Mouse (Mus musculus) MEL (cell line): ENCODE measurements at regions not wholly inside any gene's neighbourhood (a gene's known extent, or its start where the extent isn't known, plus 50 kb on each side); places are given as distances from the start of the nearest gene placed in this dataset.
A peak's percentile ranks its signal among the peaks of the same experiment; 100 is the strongest.

Experiments
- DNase-seq: peaks from one replicate; pipeline ENCODE4 v3.0.0; 2011; ENCODE audit warnings: low read depth, low spot score
- H3K27ac ChIP-seq: 2 replicates; pipeline ENCODE4 v1.5.1; 2012; ENCODE audit warnings: low read depth, mild to moderate bottlenecking, control low read depth, low read length, moderate library complexity; ENCODE audit not compliant: control insufficient read depth
- H3K27me3 ChIP-seq, 2 experiments: fragments of 150-350 bp in 1 of 2; sonication (generic) in 1 of 2; 2 replicates each; pipeline ENCODE4 v1.6.1; 2012; ENCODE audit warnings: low read length in 2 of 2, mild to moderate bottlenecking in 2 of 2, improper control_type of control experiment in 1 of 2, moderate library complexity in 1 of 2; ENCODE audit not compliant: insufficient read depth in 2 of 2, control insufficient read depth in 1 of 2
- H3K36me3 ChIP-seq, 2 experiments: 2 replicates each; pipeline ENCODE4 v1.6.1; 2012 to 2014; ENCODE audit warnings: low read length in 2 of 2, improper control_type of control experiment in 1 of 2, inconsistent platforms in 1 of 2, mild to moderate bottlenecking in 1 of 2; ENCODE audit not compliant: insufficient read depth in 2 of 2, control insufficient read depth in 1 of 2
- H3K4me1 ChIP-seq, 2 experiments: fragments of 150-350 bp in 1 of 2; sonication (generic) in 1 of 2; 2 replicates each; pipeline ENCODE4 v1.6.1; 2012; ENCODE audit warnings: low read length in 2 of 2, improper control_type of control experiment in 1 of 2, mild to moderate bottlenecking in 1 of 2; ENCODE audit not compliant: insufficient read depth in 2 of 2, control insufficient read depth in 1 of 2
- H3K4me3 ChIP-seq, 2 experiments: fragments of 150-350 bp in 1 of 2; sonication (generic) in 1 of 2; 2 replicates each; pipeline ENCODE4 v1.5.1; 2012; ENCODE audit warnings: low read depth in 2 of 2, low read length in 2 of 2, mild to moderate bottlenecking in 2 of 2, moderate library complexity in 2 of 2, control low read depth in 1 of 2, improper control_type of control experiment in 1 of 2; ENCODE audit not compliant: control insufficient read depth in 1 of 2, insufficient read depth in 1 of 2
- H3K79me2 ChIP-seq: 2 replicates; pipeline ENCODE4 v1.6.1; 2012; ENCODE audit warnings: mild to moderate bottlenecking, low read length, moderate library complexity; ENCODE audit not compliant: control insufficient read depth, poor library complexity, insufficient read depth
- H3K9ac ChIP-seq: 2 replicates; pipeline ENCODE4 v1.6.1; 2012; ENCODE audit warnings: low read depth, mild to moderate bottlenecking, control low read depth, low read length, moderate library complexity; ENCODE audit not compliant: control insufficient read depth, poor library complexity, severe bottlenecking
- H3K9me3 ChIP-seq: fragments of 150-350 bp; sonication (generic); replicated peaks from 2 replicates; pipeline ENCODE4 v1.6.1; 2012; ENCODE audit warnings: mild to moderate bottlenecking, low read length, improper control_type of control experiment, moderate library complexity; ENCODE audit not compliant: insufficient read depth
- CHD1 ChIP-seq: IDR thresholded peaks from 2 replicates; pipeline ENCODE4 v1.6.1; 2012; ENCODE audit warnings: low read depth, mild to moderate bottlenecking, inconsistent platforms, low read length, improper control_type of control experiment
- CHD2 ChIP-seq: IDR thresholded peaks from 2 replicates; pipeline ENCODE4 v1.6.1; 2011; ENCODE audit warnings: low read length, improper control_type of control experiment
- CTCF ChIP-seq, 3 experiments: IDR thresholded peaks in 2 of 3; conservative IDR thresholded peaks in 1 of 3; 2 replicates each; pipeline ENCODE4 v1.5.1; 2011 to 2012; ENCODE audit warnings: low read length in 3 of 3, low read depth in 2 of 3, mild to moderate bottlenecking in 2 of 3, improper control_type of control experiment in 1 of 3, inconsistent platforms in 1 of 3, mixed read lengths in 1 of 3, moderate library complexity in 1 of 3; ENCODE audit not compliant: control insufficient read depth in 1 of 3, insufficient read depth in 1 of 3, poor library complexity in 1 of 3, severe bottlenecking in 1 of 3
- E2F4 ChIP-seq: IDR thresholded peaks from 2 replicates; pipeline ENCODE4 v1.6.1; 2011; ENCODE audit warnings: low read depth, low read length, improper control_type of control experiment, borderline replicate concordance
- EP300 ChIP-seq, 2 experiments: IDR thresholded peaks; 2 replicates each; pipeline ENCODE4 v1.6.1; 2011; ENCODE audit warnings: improper control_type of control experiment in 2 of 2, low read length in 2 of 2, low read depth in 1 of 2, mild to moderate bottlenecking in 1 of 2
- GATA1 ChIP-seq: IDR thresholded peaks from 2 replicates; pipeline ENCODE4 v1.6.1; 2011; ENCODE audit warnings: low read depth, low read length, improper control_type of control experiment
- HCFC1 ChIP-seq: IDR thresholded peaks from 2 replicates; pipeline ENCODE4 v1.6.1; 2012; ENCODE audit warnings: low read depth, mild to moderate bottlenecking, inconsistent platforms, low read length, improper control_type of control experiment, moderate library complexity
- JUND ChIP-seq: IDR thresholded peaks from 2 replicates; pipeline ENCODE4 v1.6.1; 2011; ENCODE audit warnings: low read depth, mild to moderate bottlenecking, improper control_type of control experiment, low read length
- KAT2A ChIP-seq: conservative IDR thresholded peaks from 2 replicates; pipeline ENCODE4 v1.6.1; 2012; ENCODE audit warnings: low read depth, low read length, improper control_type of control experiment, inconsistent platforms
- MYC ChIP-seq: IDR thresholded peaks from 2 replicates; pipeline ENCODE4 v1.6.1; 2011; ENCODE audit warnings: low read depth, mild to moderate bottlenecking, low read length, improper control_type of control experiment, moderate library complexity
- NELFE ChIP-seq: IDR thresholded peaks from 2 replicates; pipeline ENCODE4 v1.6.1; 2011; ENCODE audit warnings: low read depth, low read length, improper control_type of control experiment
- NRF1 ChIP-seq: IDR thresholded peaks from 2 replicates; pipeline ENCODE4 v1.6.1; 2014; ENCODE audit warnings: low read depth, mild to moderate bottlenecking, inconsistent platforms, low read length, improper control_type of control experiment, moderate library complexity; ENCODE audit not compliant: poor library complexity, insufficient read depth, severe bottlenecking
- POLR2A ChIP-seq, 2 experiments: IDR thresholded peaks; 2 replicates each; pipeline ENCODE4 v1.6.1; 2011 to 2012; ENCODE audit warnings: low read length in 2 of 2, mild to moderate bottlenecking in 2 of 2, control low read depth in 1 of 2, improper control_type of control experiment in 1 of 2, low read depth in 1 of 2, moderate library complexity in 1 of 2; ENCODE audit not compliant: control insufficient read depth in 1 of 2, insufficient read depth in 1 of 2, poor library complexity in 1 of 2
- POLR2AphosphoS2 ChIP-seq: IDR thresholded peaks from 2 replicates; pipeline ENCODE4 v1.6.1; 2011; ENCODE audit warnings: low read length, improper control_type of control experiment
- RAD21 ChIP-seq: IDR thresholded peaks from 2 replicates; pipeline ENCODE4 v1.6.1; 2011; ENCODE audit warnings: mild to moderate bottlenecking, low read depth, low read length, improper control_type of control experiment
- RCOR1 ChIP-seq: IDR thresholded peaks from 2 replicates; pipeline ENCODE4 v1.6.1; 2012; ENCODE audit warnings: low read depth, mild to moderate bottlenecking, inconsistent platforms, low read length, improper control_type of control experiment
- SIN3A ChIP-seq: IDR thresholded peaks from 2 replicates; pipeline ENCODE4 v1.6.1; 2012; ENCODE audit warnings: low read length, improper control_type of control experiment, inconsistent platforms
- TAL1 ChIP-seq: IDR thresholded peaks from 2 replicates; pipeline ENCODE4 v1.6.1; 2012; ENCODE audit warnings: mild to moderate bottlenecking, inconsistent platforms, low read length, moderate library complexity, mixed read lengths
- TBP ChIP-seq: IDR thresholded peaks from 2 replicates; pipeline ENCODE4 v1.8.0; 2011; ENCODE audit warnings: low read depth, low read length, improper control_type of control experiment
- TCF12 ChIP-seq: IDR thresholded peaks from 2 replicates; pipeline ENCODE4 v1.6.1; 2014; ENCODE audit warnings: low read depth, mild to moderate bottlenecking, inconsistent platforms, low read length, improper control_type of control experiment, moderate library complexity
- UBTF ChIP-seq: IDR thresholded peaks from 2 replicates; pipeline ENCODE4 v1.6.1; 2012; ENCODE audit warnings: low read depth, mild to moderate bottlenecking, inconsistent platforms, low read length, improper control_type of control experiment, moderate library complexity, borderline replicate concordance; ENCODE audit not compliant: insufficient read depth
- USF2 ChIP-seq, 2 experiments: IDR thresholded peaks; 2 replicates each; pipeline ENCODE4 v1.6.1; 2011 to 2012; ENCODE audit warnings: improper control_type of control experiment in 2 of 2, low read length in 2 of 2, borderline replicate concordance in 1 of 2, inconsistent platforms in 1 of 2, low read depth in 1 of 2, mild to moderate bottlenecking in 1 of 2; ENCODE audit not compliant: insufficient read depth in 1 of 2
- ZC3H11A ChIP-seq: IDR thresholded peaks from 2 replicates; pipeline ENCODE4 v1.6.1; 2012; ENCODE audit warnings: low read depth, mild to moderate bottlenecking, inconsistent platforms, low read length, improper control_type of control experiment
- ZNF384 ChIP-seq: IDR thresholded peaks from 2 replicates; pipeline ENCODE4 v1.6.1; 2012; ENCODE audit warnings: low read depth, mild to moderate bottlenecking, inconsistent platforms, low read length, improper control_type of control experiment

DNA sequence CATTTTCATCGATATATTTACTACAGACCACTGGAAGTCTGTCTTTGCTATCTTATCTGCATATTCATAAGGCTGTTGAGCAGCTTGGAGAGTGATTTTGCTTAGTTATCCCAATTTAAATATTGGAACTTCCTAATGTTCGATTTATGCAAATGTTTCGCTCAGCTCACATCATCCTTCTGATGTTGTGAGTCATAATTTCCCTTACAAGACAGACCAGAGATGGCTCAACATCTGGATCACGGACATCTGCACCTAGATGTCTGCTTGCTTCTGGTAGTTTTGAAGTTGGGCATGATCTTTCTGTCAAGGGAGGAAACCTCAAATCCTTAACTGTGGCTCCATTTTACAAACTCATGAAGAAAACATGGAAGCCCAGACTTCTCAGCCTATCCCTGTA is 2480.8 kb downstream of the Poteg start:
- Histone ChIP-seq H3K4me3 (no peak overlapping the region), H3K9me3 (no peaks in the 10 kb centered on the region), H3K27ac (no peak overlapping the region), H3K36me3 (no peaks in the 10 kb centered on the region), H3K4me1 (no peaks in the 10 kb centered on the region), H3K79me2 (no peaks in the 10 kb centered on the region), H3K9ac (no peak overlapping the region), H3K27me3 (no peaks in the 10 kb centered on the region)
- DNase-seq = no peak
- TF ChIP-seq TBP (no peak), CHD1 (no peak), EP300 (IDR thresholded peaks at IDR 0.05; ENCODE audit: low read depth in 1 of 2, low read length in 2 of 2) (no peak), POLR2AphosphoS2 (no peak), CTCF (IDR thresholded peaks at IDR 0.05 in 2 of 3, conservative IDR thresholded peaks at IDR 0.05 in 1 of 3; ENCODE audit: control insufficient read depth in 1 of 3, insufficient read depth in 1 of 3, low read depth in 2 of 3, low read length in 3 of 3, poor library complexity in 1 of 3, severe bottlenecking in 1 of 3) (no peak), CHD2 (no peak)

DNA sequence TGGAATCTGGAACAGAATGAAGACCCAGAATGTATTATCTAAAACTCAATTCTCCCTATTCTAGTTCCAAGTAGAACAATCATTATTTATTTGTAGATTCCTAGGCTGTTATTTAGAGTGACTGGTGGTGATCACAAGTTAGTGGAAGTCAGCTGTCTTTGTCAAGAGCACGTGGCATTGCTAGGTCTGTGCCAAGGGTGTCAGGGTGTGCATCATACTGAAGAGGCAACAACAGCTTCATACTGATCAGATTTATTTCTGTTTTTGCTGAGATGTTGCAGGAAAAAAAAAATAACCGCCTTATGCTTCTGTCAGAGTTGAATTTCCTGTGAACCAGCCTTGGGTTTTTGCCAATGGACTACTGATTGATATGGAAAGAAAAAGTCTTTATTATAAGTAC is 2513.9 kb downstream of the Poteg start:
- Histone ChIP-seq H3K27ac (no peak overlapping the region), H3K4me3 (no peak overlapping the region), H3K27me3 (no peaks in the 10 kb centered on the region), H3K9ac (no peak overlapping the region), H3K4me1 (no peaks in the 10 kb centered on the region), H3K79me2 (no peaks in the 10 kb centered on the region), H3K36me3 (no peaks in the 10 kb centered on the region), H3K9me3 (no peaks in the 10 kb centered on the region)
- DNase-seq = no peak
- TF ChIP-seq E2F4 = no peak
- TF ChIP-seq NELFE = no peak
- no peak for TF ChIP-seq TAL1
- TF ChIP-seq RCOR1 = no peak
- TF ChIP-seq MYC = no peak
- no peak for TF ChIP-seq RAD21
- no peak for TF ChIP-seq CHD2
- TF ChIP-seq CHD1 = no peak
- TF ChIP-seq KAT2A = no peak
- TF ChIP-seq HCFC1 = no peak

DNA sequence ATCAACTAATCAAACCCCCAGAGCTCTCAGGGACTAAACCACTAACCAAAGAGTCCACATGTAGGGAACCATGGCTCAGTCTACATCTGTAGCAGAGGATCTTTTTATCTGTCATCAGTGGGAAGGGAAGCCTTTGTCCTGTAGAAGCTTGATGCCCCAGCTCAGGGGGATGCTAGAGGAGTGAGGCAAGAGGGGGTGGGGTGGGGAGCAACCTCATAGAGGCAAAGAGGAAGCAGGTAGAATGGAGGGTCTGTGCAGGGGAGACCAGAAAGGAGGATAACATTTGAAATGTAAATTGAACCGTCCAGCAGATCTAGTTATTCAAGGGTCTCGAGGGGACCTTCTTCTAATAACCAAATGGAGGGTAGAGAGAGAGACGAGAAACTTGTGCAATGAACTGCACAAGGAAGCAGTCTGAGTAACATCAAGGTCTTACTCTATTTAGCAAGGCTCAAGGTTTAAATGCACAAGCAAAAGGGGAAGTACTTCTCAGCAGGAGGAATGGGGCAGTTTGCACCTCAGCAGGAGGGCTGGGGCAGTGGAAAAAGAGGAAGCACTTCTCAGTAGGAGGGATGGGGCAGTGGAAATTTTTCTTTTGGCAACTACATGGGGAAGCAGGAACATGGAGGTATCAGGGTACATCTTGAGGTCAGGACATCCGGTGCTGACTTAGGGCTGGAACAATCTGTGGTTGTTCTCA is 2529.3 kb downstream of the Poteg start:
- TF ChIP-seq NRF1 (no peak), ZNF384 (no peak), USF2 (IDR thresholded peaks at IDR 0.05; ENCODE audit: borderline replicate concordance in 1 of 2, insufficient read depth in 1 of 2, low read depth in 1 of 2, low read length in 2 of 2) (no peak), RAD21 (no peak), TBP (no peak), RCOR1 (no peak), HCFC1 (no peak), ZC3H11A (no peak), CHD2 (no peak), TCF12 (no peak), SIN3A (no peak), MYC (no peak), JUND (no peak), GATA1 (no peak), UBTF (no peak), POLR2A (IDR thresholded peaks at IDR 0.05; ENCODE audit: control insufficient read depth in 1 of 2, insufficient read depth in 1 of 2, low read depth in 1 of 2, low read length in 2 of 2, poor library complexity in 1 of 2) (no peak)
- Histone ChIP-seq H3K79me2 (no peaks in the 10 kb centered on the region), H3K4me3 (no peak overlapping the region), H3K4me1 (no peaks in the 10 kb centered on the region), H3K36me3 (no peaks in the 10 kb centered on the region), H3K27ac (no peak overlapping the region), H3K9ac (no peak overlapping the region), H3K27me3 (no peaks in the 10 kb centered on the region), H3K9me3 (no peaks in the 10 kb centered on the region)
- peak; percentile 9 for DNase-seq
